Mouse (Mus musculus): ENCODE measurements around the gene Bglap2. TPM values are rescaled to one million over a fixed set of nuclear protein-coding genes. Genes with fewer than 3 reads are reported as not detected.
"Not testable (repeated sequence)": the region's sequence is repeated elsewhere in the genome, so short reads cannot be mapped to it uniquely, and the experiment has no call there.

Bglap2 gene
- polyA plus RNA-seq, 1 experiment from 2014 or later = not detected

DNA sequence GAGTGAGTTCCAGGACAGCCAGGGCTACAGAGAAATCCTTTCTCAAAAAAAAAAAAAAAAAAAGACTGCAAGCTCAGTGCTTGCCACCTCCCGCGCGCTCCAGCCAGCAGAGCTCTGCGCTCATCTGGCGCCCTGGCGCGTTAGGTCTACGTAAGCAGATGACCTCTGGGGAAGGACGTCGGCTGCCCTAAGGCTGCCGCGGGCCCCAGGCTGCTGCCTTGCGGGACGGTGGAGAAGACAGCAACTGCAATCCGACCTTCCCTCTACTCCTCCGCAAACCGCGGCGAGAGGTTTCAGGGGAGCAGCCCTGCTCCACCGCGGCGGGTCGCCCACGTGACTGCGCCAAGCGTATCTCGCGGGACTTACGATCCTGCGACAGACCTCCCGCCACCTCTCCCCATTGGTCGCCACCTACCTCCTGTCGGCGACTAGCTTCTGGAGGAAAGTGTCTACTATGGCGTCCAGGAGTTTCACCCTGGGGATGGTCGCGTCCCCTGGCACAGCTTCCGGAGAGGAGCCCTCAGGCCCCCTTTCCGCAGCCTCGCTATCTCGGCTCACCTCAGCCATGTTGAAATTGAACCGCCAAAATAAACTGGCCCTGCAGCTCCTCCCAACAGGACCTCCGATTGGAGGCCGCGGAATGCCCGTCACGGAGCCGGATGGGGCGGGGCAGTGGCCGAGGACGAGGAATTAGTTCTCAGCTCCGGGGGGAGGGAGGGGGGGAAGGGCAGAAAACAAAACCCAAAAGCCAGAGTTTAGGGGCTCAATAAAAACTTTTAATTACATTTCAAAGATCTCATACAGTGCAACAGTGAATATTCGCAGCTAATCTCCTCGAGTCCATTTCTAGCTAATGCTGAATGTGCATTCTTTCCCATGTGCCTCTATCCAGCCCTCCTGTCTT lies 31.5 kb upstream of the Bglap2 start, which contains the start of gene Pmf1:
Gene Pmf1, minus strand, starts transcription at position 591 of the 904 bp plus-strand sequence.
- H3K4me3 ChIP-seq = peak within 1 kb of the TSS; percentile 79
- peaks cover 40% of the 10 kb centered on the region for H3K4me1 ChIP-seq
- WGBS = under 1% methylated on average over 54 of the region's 54 CpGs
- peak; percentile 95 for DNase-seq (ENCODE audit: low spot score)
- peaks cover 45% of the 10 kb centered on the region for H3K36me3 ChIP-seq (replicated peaks)
- H3K27ac ChIP-seq (replicated peaks) = peak within 1 kb of the TSS; percentile 93
- no peaks in the 10 kb centered on the region for H3K27me3 ChIP-seq (replicated peaks; ENCODE audit: low read depth, poor library complexity, severe bottlenecking)
- no peaks in the 10 kb centered on the region for H3K9me3 ChIP-seq

- no peaks in the 10 kb centered on the region for H3K9me3 ChIP-seq
- no peaks in the 10 kb centered on the region for H3K27me3 ChIP-seq (replicated peaks; ENCODE audit: low read depth, poor library complexity, severe bottlenecking)
- 71% methylated on average over 5 of the region's 5 CpGs for WGBS
- peak overlapping the region; percentile 93 for H3K27ac ChIP-seq (replicated peaks)
- peaks cover 40% of the 10 kb centered on the region for H3K4me1 ChIP-seq
- no peak for DNase-seq (ENCODE audit: low spot score)
- peak overlapping the region; percentile 79 for H3K4me3 ChIP-seq
- peaks cover 46% of the 10 kb centered on the region for H3K36me3 ChIP-seq (replicated peaks)
Observed at GRCm38 (mm10) chr3:88408953-88409352, 30.5 kb upstream of the Bglap2 start.

DNA sequence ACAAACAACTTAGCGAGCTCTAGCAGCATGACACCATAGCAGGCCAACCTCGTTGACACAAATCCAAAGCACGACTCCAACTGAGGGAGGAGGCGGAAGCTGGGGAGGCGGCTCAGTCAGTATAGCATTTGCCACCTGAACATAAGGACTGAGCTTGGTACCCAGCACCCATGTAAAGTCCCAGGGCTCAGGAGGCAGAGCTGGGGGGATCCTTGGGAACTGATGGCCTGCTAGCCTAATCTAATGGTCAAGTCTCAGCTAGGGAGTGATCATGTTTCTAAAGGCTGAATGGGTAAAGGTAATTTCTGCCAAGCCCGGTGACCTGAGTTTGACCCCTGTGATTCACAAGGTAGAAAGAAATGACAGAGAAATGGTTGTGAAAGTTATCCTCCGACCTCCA lies 29.0 kb upstream of the Bglap2 start:
- Histone ChIP-seq H3K4me3 (0 out of 2 replicates have a peak overlapping the region, but pooled peaks have one; percentile 79), H3K9me3 (no peaks in the 10 kb centered on the region), H3K4me1 (peaks cover 40% of the 10 kb centered on the region), H3K27ac (replicated peaks) (no peak overlapping the region), H3K36me3 (replicated peaks) (peaks cover 47% of the 10 kb centered on the region), H3K27me3 (replicated peaks; ENCODE audit: low read depth, poor library complexity, severe bottlenecking) (no peaks in the 10 kb centered on the region)
- DNase-seq (ENCODE audit: low spot score) = no peak
- WGBS = 61% methylated on average over 7 of the region's 7 CpGs

GRCm38 (mm10) chr3:88407090-88407489 lies 28.6 kb upstream of the Bglap2 start:
- peak; percentile 66 for DNase-seq (ENCODE audit: low spot score)
- peaks cover 40% of the 10 kb centered on the region for H3K4me1 ChIP-seq
- no peaks in the 10 kb centered on the region for H3K9me3 ChIP-seq
- peak overlapping the region; percentile 14; the same call in 1 of the 2 replicates for H3K4me3 ChIP-seq
- H3K36me3 ChIP-seq (replicated peaks) = peaks cover 47% of the 10 kb centered on the region
- H3K27me3 ChIP-seq (replicated peaks; ENCODE audit: low read depth, poor library complexity, severe bottlenecking) = no peaks in the 10 kb centered on the region
- 6% methylated on average over 2 of the region's 2 CpGs for WGBS
- H3K27ac ChIP-seq (replicated peaks) = no peak overlapping the region

DNA sequence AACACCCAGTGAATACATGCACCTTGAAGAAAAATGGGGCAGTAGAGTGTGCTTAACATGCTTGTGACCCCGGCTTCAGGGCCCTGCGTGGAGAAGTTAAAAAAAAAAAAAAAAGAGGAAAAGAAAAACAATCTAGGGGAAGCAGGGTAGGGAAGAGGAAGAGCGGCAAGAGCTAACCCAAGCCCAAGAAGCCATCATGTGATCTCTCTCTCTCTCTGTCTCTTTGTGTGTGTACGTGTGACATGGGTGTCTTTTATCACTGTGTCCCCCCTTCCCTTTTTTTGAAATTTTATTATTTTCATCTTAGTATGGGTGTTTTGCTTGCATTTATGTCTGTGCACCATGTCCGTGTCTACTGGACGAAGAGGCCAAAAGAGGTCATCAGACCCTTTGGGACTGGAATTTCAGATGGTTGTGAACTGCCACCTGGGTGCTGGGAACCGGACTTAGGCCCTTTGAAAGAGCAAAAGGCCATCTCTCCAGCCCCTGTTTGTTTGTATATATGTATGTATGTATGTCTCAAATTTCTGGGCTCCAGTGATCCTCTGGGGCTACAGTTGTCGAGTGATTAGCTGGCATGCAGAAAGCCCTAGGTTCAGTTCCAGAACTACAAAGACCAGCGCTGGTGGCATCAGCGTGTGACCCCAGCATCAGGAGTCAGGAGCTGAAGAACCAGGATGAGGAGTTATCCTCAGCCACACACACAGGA lies 25.2 kb upstream of the Bglap2 start:
- no peak overlapping the region for H3K27ac ChIP-seq (replicated peaks)
- no peaks in the 10 kb centered on the region for H3K27me3 ChIP-seq (replicated peaks; ENCODE audit: low read depth, poor library complexity, severe bottlenecking)
- no peak overlapping the region for H3K4me3 ChIP-seq
- DNase-seq (ENCODE audit: low spot score) = no peak
- WGBS = 94% methylated on average over 10 of the region's 10 CpGs
- H3K9me3 ChIP-seq = no peaks in the 10 kb centered on the region
- H3K36me3 ChIP-seq (replicated peaks) = peaks cover 69% of the 10 kb centered on the region
- H3K4me1 ChIP-seq = peaks cover 24% of the 10 kb centered on the region

- Histone ChIP-seq H3K36me3 (replicated peaks) (peaks cover 98% of the 10 kb centered on the region), H3K27me3 (replicated peaks; ENCODE audit: low read depth, poor library complexity, severe bottlenecking) (no peaks in the 10 kb centered on the region), H3K9me3 (no peaks in the 10 kb centered on the region), H3K4me3 (no peak overlapping the region), H3K4me1 (no peaks in the 10 kb centered on the region), H3K27ac (replicated peaks) (no peak overlapping the region)
- 76% methylated on average over 2 of the region's 2 CpGs for WGBS
- DNase-seq (ENCODE audit: low spot score) = no peak
Observed at GRCm38 (mm10) chr3:88398666-88399065, 20.2 kb upstream of the Bglap2 start.

GRCm38 (mm10) chr3:88395742-88396141 lies 17.2 kb upstream of the Bglap2 start:
- no peaks in the 10 kb centered on the region for H3K9me3 ChIP-seq
- no peaks in the 10 kb centered on the region for H3K4me1 ChIP-seq
- no peaks in the 10 kb centered on the region for H3K27me3 ChIP-seq (replicated peaks; ENCODE audit: low read depth, poor library complexity, severe bottlenecking)
- no peak overlapping the region for H3K27ac ChIP-seq (replicated peaks)
- no peak overlapping the region for H3K4me3 ChIP-seq
- H3K36me3 ChIP-seq (replicated peaks) = peaks cover 93% of the 10 kb centered on the region
- 90% methylated on average over 8 of the region's 8 CpGs for WGBS
- DNase-seq (ENCODE audit: low spot score) = no peak

DNA sequence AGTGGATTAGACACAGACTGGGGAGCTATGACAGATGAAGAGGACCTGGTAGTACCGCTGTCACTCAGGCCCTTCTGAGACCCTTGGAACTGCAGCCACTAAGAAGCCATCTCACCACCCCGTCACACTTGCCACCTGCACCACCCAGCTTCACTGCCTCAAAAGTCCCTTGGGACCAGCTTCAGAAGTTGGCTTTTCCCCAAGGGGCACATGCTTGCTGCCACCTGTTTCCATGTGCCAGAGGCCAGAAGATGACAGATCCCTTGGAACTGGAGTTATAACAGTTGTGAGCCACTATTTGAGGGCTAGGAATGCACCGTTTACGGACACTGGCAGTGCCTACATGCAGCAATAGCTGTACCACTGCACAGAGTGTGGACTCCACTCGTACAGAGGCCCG lies 16.8 kb upstream of the Bglap2 start:
- 96% methylated on average over 6 of the region's 6 CpGs for WGBS
- no peaks in the 10 kb centered on the region for H3K4me1 ChIP-seq
- peaks cover 93% of the 10 kb centered on the region for H3K36me3 ChIP-seq (replicated peaks)

GRCm38 (mm10) chr3:88393776-88394375 lies 15.4 kb upstream of the Bglap2 start:
- no peaks in the 10 kb centered on the region for H3K27me3 ChIP-seq (replicated peaks; ENCODE audit: low read depth, poor library complexity, severe bottlenecking)
- no peak overlapping the region for H3K27ac ChIP-seq (replicated peaks)
- WGBS = 90% methylated on average over 9 of the region's 9 CpGs
- no peak overlapping the region for H3K4me3 ChIP-seq
- H3K9me3 ChIP-seq = no peaks in the 10 kb centered on the region
- no peak for DNase-seq (ENCODE audit: low spot score)
- H3K4me1 ChIP-seq = no peaks in the 10 kb centered on the region
- peaks cover 92% of the 10 kb centered on the region for H3K36me3 ChIP-seq (replicated peaks)

More for the DNA sequence above, 16.8 kb upstream of the Bglap2 start:
- no peak overlapping the region for H3K27ac ChIP-seq (replicated peaks)
- H3K9me3 ChIP-seq = no peaks in the 10 kb centered on the region
- no peaks in the 10 kb centered on the region for H3K27me3 ChIP-seq (replicated peaks; ENCODE audit: low read depth, poor library complexity, severe bottlenecking)
- DNase-seq (ENCODE audit: low spot score) = no peak
- H3K4me3 ChIP-seq = no peak overlapping the region

- no peak within 1 kb of the TSS for H3K27ac ChIP-seq (replicated peaks)
- peaks cover 9% of the 10 kb centered on the region for H3K4me1 ChIP-seq
- H3K27me3 ChIP-seq (replicated peaks; ENCODE audit: low read depth, poor library complexity, severe bottlenecking) = no peaks in the 10 kb centered on the region
- 79% methylated on average over 5 of the region's 5 CpGs for WGBS
- H3K4me3 ChIP-seq = no peak within 1 kb of the TSS
- H3K9me3 ChIP-seq = no peaks in the 10 kb centered on the region
- peaks cover 6% of the 10 kb centered on the region; the same call in 1 of the 2 replicates for H3K36me3 ChIP-seq (replicated peaks)
- DNase-seq (ENCODE audit: low spot score) = no peak
Observed at GRCm38 (mm10) chr3:88384364-88384763, 5.9 kb upstream of the Bglap2 start, which contains the start of gene Bglap. Gene Bglap (minus strand): TSS chr3:88384464.

DNA sequence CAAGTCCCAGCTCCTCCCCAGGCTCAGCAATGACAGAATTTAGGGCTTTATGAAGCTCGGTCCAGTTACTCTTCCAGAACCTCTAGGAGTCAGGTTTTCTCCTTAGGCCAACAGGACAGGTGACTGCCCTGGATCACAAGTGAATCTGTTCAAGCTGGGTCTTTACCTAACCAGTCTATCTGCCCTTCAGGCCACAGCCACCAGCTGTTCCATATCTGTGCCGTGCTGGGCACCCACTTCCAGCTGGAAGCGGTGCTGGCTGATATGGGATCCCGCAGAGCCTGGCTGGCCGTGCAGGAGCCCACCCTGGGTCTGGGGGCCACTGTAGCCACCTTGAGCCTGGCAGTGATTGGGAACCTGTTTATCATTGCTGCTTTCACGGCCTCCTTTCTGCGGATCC lies 3.9 kb upstream of the Bglap2 start:
- not testable (repeated sequence) for H3K4me1 ChIP-seq; H3K9me3 ChIP-seq; DNase-seq (ENCODE audit: low spot score); H3K36me3 ChIP-seq (replicated peaks); H3K27ac ChIP-seq (replicated peaks); H3K27me3 ChIP-seq (replicated peaks; ENCODE audit: low read depth, poor library complexity, severe bottlenecking)
- 46% methylated on average over 3 of the region's 7 CpGs for WGBS
- H3K4me3 ChIP-seq = peak overlapping the region; percentile 46; the same call in 1 of the 2 replicates
